Mouse (Mus musculus): Measurements from ENCODE around the gene Gm13285.
A peak's percentile ranks its signal among the peaks of the same experiment; 100 is the strongest.
"Not testable (repeated sequence)": the region's sequence is repeated elsewhere in the genome, so short reads cannot be mapped to it uniquely, and the experiment has no call there.

Gm13285 gene

DNA sequence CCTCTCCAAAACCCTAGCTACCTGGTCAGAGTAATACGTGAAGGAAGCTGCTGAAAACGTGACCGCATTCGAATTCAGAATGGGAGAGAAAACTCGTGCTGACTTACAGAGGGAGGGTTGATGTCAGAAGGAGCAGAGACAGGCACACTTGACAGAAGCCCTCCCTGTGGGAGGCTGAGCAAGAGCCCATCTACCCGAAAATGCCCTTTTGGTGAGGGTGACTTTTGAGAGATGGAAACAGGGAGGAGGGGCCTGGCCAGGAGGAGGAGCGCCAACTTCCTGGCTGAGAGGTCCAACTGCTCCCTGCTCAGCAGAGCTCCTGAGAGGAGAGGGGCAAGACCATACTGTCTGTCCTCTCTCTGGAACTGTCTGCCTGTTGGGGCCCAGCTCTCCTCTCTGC lies at the start of gene Gm13285:
Gene Gm13285, plus strand, starts transcription at position 301 of the 400 bp plus-strand sequence.
- DNase-seq (ENCODE audit: low spot score) = not testable (repeated sequence)

DNA sequence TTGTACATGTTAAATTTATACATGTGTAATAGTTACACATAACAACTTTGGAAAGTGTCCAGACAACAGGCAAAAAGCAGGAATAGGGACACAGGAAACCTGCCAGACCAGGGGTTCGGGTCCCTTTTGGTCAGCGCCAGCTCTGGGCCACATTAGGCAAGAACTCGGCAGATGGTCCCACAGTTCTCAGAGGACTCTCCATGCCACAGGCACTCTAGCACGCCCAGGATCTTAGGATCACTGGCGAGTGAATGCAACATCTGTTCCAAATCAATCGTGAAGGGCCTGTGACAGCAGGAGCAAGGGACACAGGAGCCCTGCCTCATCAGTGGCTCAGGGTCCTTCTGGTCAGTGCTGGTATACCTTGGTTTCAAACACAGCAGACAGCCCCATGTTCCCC lies 49.5 kb upstream of the Gm13285 start:
- no peak for DNase-seq (ENCODE audit: low spot score)

DNA sequence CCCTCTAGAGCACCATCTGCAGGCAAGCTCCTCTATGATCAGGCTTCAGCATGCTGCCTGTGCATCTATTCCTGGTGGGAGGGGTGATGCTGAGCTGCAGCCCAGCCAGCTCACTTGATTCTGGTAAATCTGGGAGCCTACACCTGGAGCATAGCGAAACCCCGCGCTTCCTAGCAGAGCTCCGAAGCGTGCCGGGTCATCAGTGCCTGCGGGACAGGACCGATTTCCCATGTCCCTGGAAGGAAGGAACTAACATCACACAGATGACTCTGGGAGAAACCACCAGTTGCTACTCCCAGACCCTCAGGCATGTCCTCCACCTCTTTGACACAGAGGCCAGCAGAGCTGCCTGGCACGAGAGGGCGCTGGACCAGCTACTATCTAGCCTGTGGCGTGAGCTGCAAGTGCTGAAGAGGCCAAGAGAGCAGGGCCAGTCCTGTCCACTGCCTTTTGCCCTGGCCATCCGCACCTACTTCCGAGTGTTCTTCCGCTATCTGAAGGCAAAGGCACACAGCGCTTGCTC lies 44.6 kb upstream of the Gm13285 start, which contains the start of gene Gm13271:
Gene Gm13271, plus strand, starts transcription at position 51 of the 523 bp plus-strand sequence.
- peak; percentile 61 for DNase-seq (ENCODE audit: low spot score)

DNA sequence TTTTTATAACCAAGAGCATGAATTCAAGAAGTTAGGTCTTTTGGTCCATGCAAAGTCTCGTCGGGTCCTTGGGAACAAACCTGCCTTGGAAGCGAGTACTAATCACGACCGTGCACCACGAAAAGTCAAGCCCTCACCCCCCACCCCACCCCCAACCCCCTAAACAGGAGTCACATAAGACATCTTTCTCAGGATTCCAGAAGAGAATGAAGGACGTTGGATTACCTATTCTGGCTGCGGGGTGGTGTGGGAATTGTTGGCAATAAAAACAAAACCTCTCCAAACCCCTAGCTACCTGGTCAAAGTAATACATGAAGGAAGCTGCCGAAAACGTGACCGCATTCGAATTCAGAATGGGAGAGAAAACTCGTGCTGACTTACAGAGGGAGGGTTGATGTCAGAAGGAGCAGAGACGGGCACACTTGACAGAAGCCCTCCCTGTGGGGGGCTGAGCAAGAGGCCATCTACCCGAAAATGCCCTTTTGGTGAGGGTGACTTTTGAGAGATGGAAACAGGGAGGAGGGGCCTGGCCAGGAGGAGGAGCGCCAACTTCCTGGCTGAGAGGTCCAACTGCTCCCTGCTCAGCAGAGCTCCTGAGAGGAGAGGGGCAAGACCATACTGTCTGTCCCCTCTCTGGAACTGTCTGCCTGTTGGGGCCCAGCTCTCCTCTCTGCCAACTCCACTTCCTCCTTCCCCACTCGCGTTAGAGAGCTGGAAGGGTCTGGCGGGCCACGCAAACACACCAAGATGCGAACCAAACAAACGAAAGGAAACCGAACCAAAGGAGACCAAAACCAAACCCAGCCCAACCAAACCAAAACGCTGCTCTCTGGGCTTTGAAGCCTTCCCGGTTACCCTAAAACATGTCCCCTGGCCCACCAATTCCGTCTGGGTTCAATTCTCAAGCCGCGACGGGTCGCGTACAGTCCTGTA lies 42.6 kb upstream of the Gm13285 start:
- not testable (repeated sequence) for DNase-seq (ENCODE audit: low spot score)

DNA sequence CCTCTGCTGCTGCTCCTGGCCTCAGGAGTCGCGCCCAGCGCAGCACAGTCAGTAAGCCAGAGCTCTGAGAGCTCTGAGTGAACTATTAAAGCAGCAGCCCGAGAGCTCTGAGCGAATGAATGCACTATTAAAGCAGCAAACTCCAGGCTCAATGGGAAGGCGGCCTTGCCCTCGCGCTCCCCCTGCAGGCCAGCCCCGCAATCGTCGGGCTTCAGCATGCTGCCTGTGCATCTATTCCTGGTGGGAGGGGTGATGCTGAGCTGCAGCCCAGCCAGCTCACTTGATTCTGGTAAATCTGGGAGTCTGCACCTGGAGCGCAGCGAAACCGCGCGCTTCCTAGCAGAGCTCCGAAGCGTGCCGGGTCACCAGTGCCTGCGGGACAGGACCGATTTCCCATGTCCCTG lies 41.8 kb upstream of the Gm13285 start:
- peak; percentile 89 for DNase-seq (ENCODE audit: low spot score)

DNA sequence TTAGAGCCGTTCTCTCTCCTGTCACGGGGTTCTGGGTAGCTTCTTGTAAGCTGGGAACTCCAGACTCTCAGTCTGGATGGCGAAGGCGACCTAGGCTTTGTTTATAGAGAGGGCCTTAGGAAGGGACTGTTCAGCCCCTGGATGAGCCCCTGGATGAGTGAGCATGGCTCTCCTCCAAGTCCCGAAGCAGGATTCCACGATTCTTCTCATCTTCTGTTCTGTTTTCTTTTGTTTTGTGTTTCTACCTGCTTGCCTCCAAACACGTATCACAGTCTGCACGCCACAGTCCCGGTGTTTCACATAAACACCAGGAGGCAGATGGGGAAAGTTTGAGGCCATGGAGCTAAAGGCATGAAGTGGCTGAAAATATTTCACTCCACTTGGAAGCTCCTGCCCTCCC lies 40.7 kb upstream of the Gm13285 start:
- DNase-seq (ENCODE audit: low spot score) = not testable (repeated sequence)

DNA sequence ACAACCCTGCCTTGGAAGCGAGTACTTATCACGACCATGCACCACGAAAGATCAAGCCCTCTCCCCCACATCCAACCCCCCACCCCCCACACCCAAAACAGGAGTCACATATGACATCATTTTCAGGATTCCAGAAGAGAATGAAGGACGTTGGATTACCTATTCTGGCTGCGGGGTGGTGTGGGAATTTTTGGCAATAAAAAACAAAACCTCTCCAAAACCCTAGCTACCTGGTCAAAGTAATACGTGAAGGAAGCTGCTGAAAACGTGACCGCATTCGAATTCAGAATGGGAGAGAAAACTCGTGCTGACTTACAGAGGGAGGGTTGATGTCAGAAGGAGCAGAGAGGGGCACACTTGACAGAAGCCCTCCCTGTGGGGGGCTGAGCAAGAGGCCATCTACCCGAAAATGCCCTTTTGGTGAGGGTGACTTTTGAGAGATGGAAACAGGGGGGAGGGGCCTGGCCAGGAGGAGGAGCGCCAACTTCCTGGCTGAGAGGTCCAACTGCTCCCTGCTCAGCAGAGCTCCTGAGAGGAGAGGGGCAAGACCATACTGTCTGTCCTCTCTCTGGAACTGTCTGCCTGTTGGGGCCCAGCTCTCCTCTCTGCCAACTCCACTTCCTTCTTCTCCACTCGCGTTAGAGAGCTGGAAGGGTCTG lies 39.7 kb upstream of the Gm13285 start, which contains the start of gene Gm13283:
Gene Gm13283, plus strand, starts transcription at position 510 of the 659 bp plus-strand sequence.
- DNase-seq (ENCODE audit: low spot score) = not testable (repeated sequence)

DNA sequence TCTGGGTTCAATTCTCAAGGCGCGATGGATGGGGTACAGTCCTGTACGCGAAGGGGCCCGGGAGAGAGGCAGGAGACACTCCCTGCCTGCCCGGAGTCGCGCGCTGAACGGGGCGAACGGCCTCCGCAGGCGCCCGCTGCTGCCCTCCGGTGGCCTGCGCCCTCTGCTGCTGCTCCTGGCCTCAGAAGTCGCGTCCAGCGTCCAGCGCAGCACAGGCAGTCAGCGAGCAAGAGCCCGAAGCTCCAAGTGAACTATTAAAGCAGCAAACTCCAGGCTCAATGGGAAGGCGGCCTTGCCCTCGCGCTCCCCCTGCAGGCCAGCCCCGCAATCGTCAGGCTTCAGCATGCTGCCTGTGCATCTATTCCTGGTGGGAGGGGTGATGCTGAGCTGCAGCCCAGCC lies 39.0 kb upstream of the Gm13285 start:
- DNase-seq (ENCODE audit: low spot score) = not testable (repeated sequence)

DNA sequence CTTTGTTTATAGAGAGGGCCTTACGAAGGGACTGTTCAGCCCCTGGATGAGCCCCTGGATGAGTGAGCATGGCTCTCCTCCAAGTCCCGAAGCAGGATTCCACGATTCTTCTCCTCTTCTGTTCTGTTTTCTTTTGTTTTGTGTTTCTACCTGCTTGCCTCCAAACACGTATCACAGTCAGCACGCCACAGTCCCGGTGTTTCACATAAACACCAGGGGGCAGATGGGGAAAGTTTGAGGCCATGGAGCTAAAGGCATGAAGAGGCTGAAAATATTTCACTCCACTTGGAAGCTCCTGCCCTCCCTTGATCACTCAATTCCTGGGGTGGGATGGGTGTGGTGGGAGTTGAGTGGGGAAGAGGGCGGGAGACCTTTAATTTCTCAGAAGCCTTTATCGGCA lies 37.7 kb upstream of the Gm13285 start:
- DNase-seq (ENCODE audit: low spot score) = peak; percentile 67

DNA sequence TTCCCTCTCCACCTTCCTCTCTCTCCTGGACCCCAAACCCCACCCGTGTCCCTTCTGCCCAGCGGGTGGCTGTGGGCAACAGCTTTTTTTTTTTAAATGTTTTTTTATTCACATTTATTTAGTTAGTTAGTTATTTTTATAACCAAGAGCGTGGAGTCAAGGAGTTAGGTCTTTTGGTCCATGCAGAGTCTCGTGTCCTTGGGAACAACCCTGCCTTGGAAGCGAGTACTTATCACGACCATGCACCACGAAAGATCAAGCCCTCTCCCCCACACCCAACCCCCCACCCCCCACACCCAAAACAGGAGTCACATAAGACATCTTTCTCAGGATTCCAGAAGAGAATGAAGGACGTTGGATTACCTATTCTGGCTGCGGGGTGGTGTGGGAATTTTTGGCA lies 37.1 kb upstream of the Gm13285 start:
- not testable (repeated sequence) for DNase-seq (ENCODE audit: low spot score)

DNA sequence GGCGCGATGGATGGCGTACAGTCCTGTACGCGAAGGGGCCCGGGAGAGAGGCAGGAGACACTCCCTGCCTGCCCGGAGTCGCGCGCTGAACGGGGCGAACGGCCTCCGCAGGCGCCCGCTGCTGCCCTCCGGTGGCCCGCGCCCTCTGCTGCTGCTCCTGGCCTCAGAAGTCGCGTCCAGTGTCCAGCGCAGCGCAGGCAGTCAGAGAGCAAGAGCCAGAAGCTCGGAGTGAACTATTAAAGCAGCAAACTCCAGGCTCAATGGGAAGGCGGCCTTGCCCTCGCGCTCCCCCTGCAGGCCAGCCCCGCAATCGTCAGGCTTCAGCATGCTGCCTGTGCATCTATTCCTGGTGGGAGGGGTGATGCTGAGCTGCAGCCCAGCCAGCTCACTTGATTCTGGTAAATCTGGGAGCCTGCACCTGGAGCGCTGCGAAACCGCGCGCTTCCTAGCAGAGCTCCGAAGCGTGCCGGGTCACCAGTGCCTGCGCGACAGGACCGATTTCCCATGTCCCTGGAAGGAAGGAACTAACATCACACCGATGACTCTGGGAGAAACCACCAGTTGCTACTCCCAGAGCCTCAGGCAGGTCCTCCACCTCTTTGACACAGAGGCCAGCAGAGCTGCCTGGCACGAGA lies 36.0 kb upstream of the Gm13285 start:
- DNase-seq (ENCODE audit: low spot score) = not testable (repeated sequence)

DNA sequence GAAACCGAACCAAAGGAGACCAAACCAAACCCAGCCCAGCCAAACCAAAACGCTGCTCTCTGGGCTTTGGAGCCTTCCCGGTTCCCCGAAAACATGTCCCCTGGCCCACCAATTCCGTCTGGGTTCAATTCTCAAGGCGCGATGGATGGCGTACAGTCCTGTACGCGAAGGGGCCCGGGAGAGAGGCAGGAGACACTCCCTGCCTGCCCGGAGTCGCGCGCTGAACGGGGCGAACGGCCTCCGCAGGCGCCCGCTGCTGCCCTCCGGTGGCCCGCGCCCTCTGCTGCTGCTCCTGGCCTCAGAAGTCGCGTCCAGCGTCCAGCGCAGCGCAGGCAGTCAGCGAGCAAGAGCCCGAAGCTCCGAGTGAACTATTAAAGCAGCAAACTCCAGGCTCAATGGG lies 25.9 kb upstream of the Gm13285 start, which contains the start of gene Gm13290:
Gene Gm13290, plus strand, starts transcription at position 301 of the 400 bp plus-strand sequence.
- DNase-seq (ENCODE audit: low spot score) = not testable (repeated sequence)

DNA sequence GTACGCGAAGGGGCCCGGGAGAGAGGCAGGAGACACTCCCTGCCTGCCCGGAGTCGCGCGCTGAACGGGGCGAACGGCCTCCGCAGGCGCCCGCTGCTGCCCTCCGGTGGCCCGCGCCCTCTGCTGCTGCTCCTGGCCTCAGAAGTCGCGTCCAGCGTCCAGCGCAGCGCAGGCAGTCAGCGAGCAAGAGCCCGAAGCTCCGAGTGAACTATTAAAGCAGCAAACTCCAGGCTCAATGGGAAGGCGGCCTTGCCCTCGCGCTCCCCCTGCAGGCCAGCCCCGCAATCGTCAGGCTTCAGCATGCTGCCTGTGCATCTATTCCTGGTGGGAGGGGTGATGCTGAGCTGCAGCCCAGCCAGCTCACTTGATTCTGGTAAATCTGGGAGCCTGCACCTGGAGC lies 22.8 kb upstream of the Gm13285 start, which contains the start of gene Gm13289:
Gene Gm13289, plus strand, starts transcription at position 301 of the 400 bp plus-strand sequence.
- DNase-seq (ENCODE audit: low spot score) = not testable (repeated sequence)

DNA sequence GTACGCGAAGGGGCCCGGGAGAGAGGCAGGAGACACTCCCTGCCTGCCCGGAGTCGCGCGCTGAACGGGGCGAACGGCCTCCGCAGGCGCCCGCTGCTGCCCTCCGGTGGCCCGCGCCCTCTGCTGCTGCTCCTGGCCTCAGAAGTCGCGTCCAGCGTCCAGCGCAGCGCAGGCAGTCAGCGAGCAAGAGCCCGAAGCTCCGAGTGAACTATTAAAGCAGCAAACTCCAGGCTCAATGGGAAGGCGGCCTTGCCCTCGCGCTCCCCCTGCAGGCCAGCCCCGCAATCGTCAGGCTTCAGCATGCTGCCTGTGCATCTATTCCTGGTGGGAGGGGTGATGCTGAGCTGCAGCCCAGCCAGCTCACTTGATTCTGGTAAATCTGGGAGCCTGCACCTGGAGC lies 19.9 kb upstream of the Gm13285 start, which contains the start of gene Gm13272:
Gene Gm13272, plus strand, starts transcription at position 301 of the 400 bp plus-strand sequence.
- DNase-seq (ENCODE audit: low spot score) = not testable (repeated sequence)

DNA sequence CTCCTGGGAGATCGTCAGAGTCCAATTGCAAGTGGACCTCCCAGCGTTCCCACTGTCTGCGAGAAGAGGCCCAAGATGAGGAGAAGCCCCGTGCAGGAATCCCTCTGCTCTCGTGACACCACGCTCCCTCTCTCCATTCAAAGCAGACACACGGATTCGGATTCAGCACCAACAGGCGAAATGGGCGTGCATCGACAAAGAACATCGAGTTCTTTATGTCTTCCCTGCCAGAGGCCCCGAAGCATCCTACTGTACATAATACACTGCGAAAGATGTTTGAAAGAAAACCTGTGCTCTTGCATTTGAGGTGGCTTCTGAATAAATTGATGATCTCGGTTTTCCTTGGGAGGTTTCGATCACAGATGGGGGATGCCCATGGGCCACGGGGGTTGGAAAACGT lies 19.1 kb upstream of the Gm13285 start:
- not testable (repeated sequence) for DNase-seq (ENCODE audit: low spot score)

DNA sequence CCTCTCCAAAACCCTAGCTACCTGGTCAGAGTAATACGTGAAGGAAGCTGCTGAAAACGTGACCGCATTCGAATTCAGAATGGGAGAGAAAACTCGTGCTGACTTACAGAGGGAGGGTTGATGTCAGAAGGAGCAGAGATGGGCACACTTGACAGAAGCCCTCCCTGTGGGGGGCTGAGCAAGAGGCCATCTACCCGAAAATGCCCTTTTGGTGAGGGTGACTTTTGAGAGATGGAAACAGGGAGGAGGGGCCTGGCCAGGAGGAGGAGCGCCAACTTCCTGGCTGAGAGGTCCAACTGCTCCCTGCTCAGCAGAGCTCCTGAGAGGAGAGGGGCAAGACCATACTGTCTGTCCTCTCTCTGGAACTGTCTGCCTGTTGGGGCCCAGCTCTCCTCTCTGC lies 17.6 kb upstream of the Gm13285 start, which contains the start of gene Ifnz:
Gene Ifnz, plus strand, starts transcription at position 301 of the 400 bp plus-strand sequence.
- not testable (repeated sequence) for DNase-seq (ENCODE audit: low spot score)

DNA sequence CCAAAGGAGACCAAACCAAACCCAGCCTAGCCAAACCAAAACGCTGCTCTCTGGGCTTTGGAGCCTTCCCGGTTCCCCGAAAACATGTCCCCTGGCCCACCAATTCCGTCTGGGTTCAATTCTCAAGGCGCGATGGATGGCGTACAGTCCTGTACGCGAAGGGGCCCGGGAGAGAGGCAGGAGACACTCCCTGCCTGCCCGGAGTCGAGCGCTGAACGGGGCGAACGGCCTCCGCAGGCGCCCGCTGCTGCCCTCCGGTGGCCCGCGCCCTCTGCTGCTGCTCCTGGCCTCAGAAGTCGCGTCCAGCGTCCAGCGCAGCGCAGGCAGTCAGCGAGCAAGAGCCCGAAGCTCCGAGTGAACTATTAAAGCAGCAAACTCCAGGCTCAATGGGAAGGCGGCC lies 17.1 kb upstream of the Gm13285 start:
- not testable (repeated sequence) for DNase-seq (ENCODE audit: low spot score)

DNA sequence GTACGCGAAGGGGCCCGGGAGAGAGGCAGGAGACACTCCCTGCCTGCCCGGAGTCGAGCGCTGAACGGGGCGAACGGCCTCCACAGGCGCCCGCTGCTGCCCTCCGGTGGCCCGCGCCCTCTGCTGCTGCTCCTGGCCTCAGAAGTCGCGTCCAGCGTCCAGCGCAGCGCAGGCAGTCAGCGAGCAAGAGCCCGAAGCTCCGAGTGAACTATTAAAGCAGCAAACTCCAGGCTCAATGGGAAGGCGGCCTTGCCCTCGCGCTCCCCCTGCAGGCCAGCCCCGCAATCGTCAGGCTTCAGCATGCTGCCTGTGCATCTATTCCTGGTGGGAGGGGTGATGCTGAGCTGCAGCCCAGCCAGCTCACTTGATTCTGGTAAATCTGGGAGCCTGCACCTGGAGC lies 14.1 kb upstream of the Gm13285 start, which contains the start of gene Gm13276:
Gene Gm13276, plus strand, starts transcription at position 301 of the 400 bp plus-strand sequence.
- DNase-seq (ENCODE audit: low spot score) = not testable (repeated sequence)

DNA sequence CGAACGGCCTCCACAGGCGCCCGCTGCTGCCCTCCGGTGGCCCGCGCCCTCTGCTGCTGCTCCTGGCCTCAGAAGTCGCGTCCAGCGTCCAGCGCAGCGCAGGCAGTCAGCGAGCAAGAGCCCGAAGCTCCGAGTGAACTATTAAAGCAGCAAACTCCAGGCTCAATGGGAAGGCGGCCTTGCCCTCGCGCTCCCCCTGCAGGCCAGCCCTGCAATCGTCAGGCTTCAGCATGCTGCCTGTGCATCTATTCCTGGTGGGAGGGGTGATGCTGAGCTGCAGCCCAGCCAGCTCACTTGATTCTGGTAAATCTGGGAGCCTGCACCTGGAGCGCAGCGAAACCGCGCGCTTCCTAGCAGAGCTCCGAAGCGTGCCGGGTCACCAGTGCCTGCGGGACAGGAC lies 11.1 kb upstream of the Gm13285 start, which contains the start of gene Gm13277:
Gene Gm13277, plus strand, starts transcription at position 231 of the 400 bp plus-strand sequence.
- peak; percentile 41 for DNase-seq (ENCODE audit: low spot score)

DNA sequence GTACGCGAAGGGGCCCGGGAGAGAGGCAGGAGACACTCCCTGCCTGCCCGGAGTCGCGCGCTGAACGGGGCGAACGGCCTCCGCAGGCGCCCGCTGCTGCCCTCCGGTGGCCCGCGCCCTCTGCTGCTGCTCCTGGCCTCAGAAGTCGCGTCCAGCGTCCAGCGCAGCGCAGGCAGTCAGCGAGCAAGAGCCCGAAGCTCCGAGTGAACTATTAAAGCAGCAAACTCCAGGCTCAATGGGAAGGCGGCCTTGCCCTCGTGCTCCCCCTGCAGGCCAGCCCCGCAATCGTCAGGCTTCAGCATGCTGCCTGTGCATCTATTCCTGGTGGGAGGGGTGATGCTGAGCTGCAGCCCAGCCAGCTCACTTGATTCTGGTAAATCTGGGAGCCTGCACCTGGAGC lies 8.2 kb upstream of the Gm13285 start, which contains the start of gene Gm13278:
Gene Gm13278, plus strand, starts transcription at position 301 of the 400 bp plus-strand sequence.
- not testable (repeated sequence) for DNase-seq (ENCODE audit: low spot score)
